Mouse (Mus musculus) midbrain, embryonic 14.5 days (tissue): ENCODE measurements around the gene Tm4sf20. TPM values are rescaled to one million over a fixed set of nuclear protein-coding genes. Genes with fewer than 3 reads are reported as not detected.

Experiments used
- ATAC-seq: fragments of 200-750 bp; cut with Nextera tagmentation; 2 replicates; pipeline ENCODE4 v1.8.0; 2017; ENCODE audit warnings: moderate number of reproducible peaks, moderate library complexity; ENCODE audit not compliant: low FRiP score, low TSS enrichment
- DNase-seq: peaks from one replicate; pipeline ENCODE4 v3.0.0-alpha.2; 2015
- H3K27ac ChIP-seq: fragments of 300-500 bp; sonication (generic); replicated peaks from 2 replicates; pipeline ENCODE4 v1.5.1; 2014; ENCODE audit warnings: mild to moderate bottlenecking, low read depth, low read length, moderate library complexity
- H3K27me3 ChIP-seq: fragments of 300-500 bp; sonication (generic); 2 replicates; pipeline ENCODE4 v1.6.1; 2014; ENCODE audit warnings: low read length, control low read depth, mixed read lengths; ENCODE audit not compliant: control insufficient read depth, insufficient read depth
- H3K36me3 ChIP-seq: fragments of 300-500 bp; sonication (generic); 2 replicates; pipeline ENCODE4 v1.6.1; 2014; ENCODE audit warnings: low read length, control low read depth; ENCODE audit not compliant: control insufficient read depth, insufficient read depth
- H3K4me1 ChIP-seq: fragments of 300-500 bp; sonication (generic); 2 replicates; pipeline ENCODE4 v1.6.1; 2014; ENCODE audit warnings: mild to moderate bottlenecking, antibody characterized with exemption, low read length, control low read depth; ENCODE audit not compliant: control insufficient read depth, insufficient read depth
- H3K4me2 ChIP-seq: fragments of 300-500 bp; sonication (generic); 2 replicates; pipeline ENCODE4 v1.6.1; 2014; ENCODE audit warnings: mild to moderate bottlenecking, low read length, moderate library complexity
- H3K4me3 ChIP-seq: fragments of 300-500 bp; sonication (generic); replicated peaks from 2 replicates; pipeline ENCODE4 v1.5.1; 2014; ENCODE audit warnings: low read depth, low read length
- H3K9ac ChIP-seq: fragments of 300-500 bp; sonication (generic); replicated peaks from 2 replicates; pipeline ENCODE4 v1.6.1; 2014; ENCODE audit warnings: mild to moderate bottlenecking, low read length, moderate library complexity
- H3K9me3 ChIP-seq: fragments of 300-500 bp; sonication (generic); 2 replicates; pipeline ENCODE4 v1.6.1; 2016; ENCODE audit warnings: low read length, control low read depth, mixed read lengths; ENCODE audit not compliant: control insufficient read depth
- WGBS: fragments of 180-500 bp; shearing (Covaris S2); extraction: QIAGEN DNeasy Blood & Tissue Kit; methylation state at CpG from one replicate; pipeline ENCODE4 v1.1.7; 2014; 5-methylcytosine and 5-hydroxymethylcytosine counted together
- polyA plus RNA-seq: library from polyadenylated mRNA; unstranded; fragments of >200 nt; fragmentation: Nextera tagmentation; extraction: Ambion mirVana; gene quantifications from 2 replicates; pipeline ENCODE4 v1.2.1, GENCODE M21; 2014

Gene Tm4sf20
- polyA plus RNA-seq, 1 experiment from 2014 or later, result 0.38 TPM

- no peak overlapping the region for H3K9ac ChIP-seq
- no peaks in the 10 kb centered on the region for H3K4me1 ChIP-seq
- 90% methylated on average over 4 of the region's 4 CpGs for WGBS
- no peaks in the 10 kb centered on the region for H3K27me3 ChIP-seq
- H3K9me3 ChIP-seq, result no peaks in the 10 kb centered on the region
- ATAC-seq, result no peak
- DNase-seq, result no peak
- H3K27ac ChIP-seq, result no peak overlapping the region
- no peak overlapping the region for H3K4me3 ChIP-seq
- 0 out of 2 replicates have a peak, but pooled peaks cover 6% of the 10 kb centered on the region for H3K36me3 ChIP-seq
- no peak overlapping the region for H3K4me2 ChIP-seq
Observed at GRCm38 (mm10) chr1:82766641-82767040, 1.6 kb downstream of the Tm4sf20 start.

- WGBS, result 84% methylated on average over 1 of the region's 1 CpGs
- no peak for DNase-seq
- Histone ChIP-seq H3K9ac (no peak overlapping the region), H3K4me2 (no peak overlapping the region), H3K9me3 (no peaks in the 10 kb centered on the region), H3K4me3 (no peak overlapping the region), H3K36me3 (0 out of 2 replicates have a peak, but pooled peaks cover 6% of the 10 kb centered on the region), H3K27me3 (no peaks in the 10 kb centered on the region), H3K27ac (no peak overlapping the region), H3K4me1 (no peaks in the 10 kb centered on the region)
- no peak for ATAC-seq
Observed at GRCm38 (mm10) chr1:82766227-82766626, 2.0 kb downstream of the Tm4sf20 start.

- ATAC-seq (no peak), DNase-seq (no peak)
- no peaks in the 10 kb centered on the region for H3K27me3 ChIP-seq
- no peak overlapping the region for H3K9ac ChIP-seq
- no peaks in the 10 kb centered on the region for H3K9me3 ChIP-seq
- no peak overlapping the region for H3K27ac ChIP-seq
- H3K36me3 ChIP-seq, result 0 out of 2 replicates have a peak, but pooled peaks cover 9% of the 10 kb centered on the region
- H3K4me3 ChIP-seq, result no peak overlapping the region
- no peak overlapping the region for H3K4me2 ChIP-seq
- H3K4me1 ChIP-seq, result no peaks in the 10 kb centered on the region
- 84% methylated on average over 1 of the region's 1 CpGs for WGBS
Observed at GRCm38 (mm10) chr1:82762274-82762673, 6.0 kb downstream of the Tm4sf20 start.

GRCm38 (mm10) chr1:82761454-82762169 lies 6.6 kb downstream of the Tm4sf20 start:
- DNase-seq (no peak), ATAC-seq (no peak)
- Histone ChIP-seq H3K27me3 (no peaks in the 10 kb centered on the region), H3K4me3 (no peak overlapping the region), H3K36me3 (peaks cover 13% of the 10 kb centered on the region; the same call in 1 of the 2 replicates), H3K9me3 (no peaks in the 10 kb centered on the region), H3K4me1 (no peaks in the 10 kb centered on the region), H3K4me2 (no peak overlapping the region), H3K9ac (no peak overlapping the region), H3K27ac (no peak overlapping the region)
- WGBS, result 95% methylated on average over 8 of the region's 8 CpGs

- Histone ChIP-seq H3K27ac (no peak overlapping the region), H3K27me3 (no peaks in the 10 kb centered on the region), H3K9ac (no peak overlapping the region), H3K36me3 (peaks cover 29% of the 10 kb centered on the region), H3K4me1 (no peaks in the 10 kb centered on the region), H3K4me2 (no peak overlapping the region), H3K9me3 (no peaks in the 10 kb centered on the region), H3K4me3 (no peak overlapping the region)
- WGBS, result 89% methylated on average over 1 of the region's 1 CpGs
- DNase-seq, result peak; percentile 29
- ATAC-seq, result no peak
Observed at GRCm38 (mm10) chr1:82759520-82759919, 8.7 kb downstream of the Tm4sf20 start.

GRCm38 (mm10) chr1:82747714-82748452 lies 20.4 kb downstream of the Tm4sf20 start:
- H3K27me3 ChIP-seq, result no peaks in the 10 kb centered on the region
- no peaks in the 10 kb centered on the region for H3K4me1 ChIP-seq
- H3K27ac ChIP-seq, result no peak overlapping the region
- no peak for DNase-seq
- no peak for ATAC-seq
- peaks cover 37% of the 10 kb centered on the region for H3K36me3 ChIP-seq
- 95% methylated on average over 2 of the region's 2 CpGs for WGBS
- no peak overlapping the region for H3K9ac ChIP-seq
- H3K4me2 ChIP-seq, result no peak overlapping the region
- H3K9me3 ChIP-seq, result no peaks in the 10 kb centered on the region
- no peak overlapping the region for H3K4me3 ChIP-seq

GRCm38 (mm10) chr1:82746408-82746807 lies 21.9 kb downstream of the Tm4sf20 start:
- Histone ChIP-seq H3K27ac (no peak overlapping the region), H3K4me3 (no peak overlapping the region), H3K36me3 (peaks cover 37% of the 10 kb centered on the region), H3K4me1 (no peaks in the 10 kb centered on the region), H3K4me2 (no peak overlapping the region), H3K27me3 (no peaks in the 10 kb centered on the region), H3K9ac (no peak overlapping the region), H3K9me3 (no peaks in the 10 kb centered on the region)
- ATAC-seq (no peak), DNase-seq (no peak)
- 89% methylated on average over 4 of the region's 4 CpGs for WGBS

GRCm38 (mm10) chr1:82743962-82744361 lies 24.3 kb downstream of the Tm4sf20 start:
- no peak overlapping the region for H3K9ac ChIP-seq
- no peaks in the 10 kb centered on the region for H3K27me3 ChIP-seq
- no peak for DNase-seq
- no peak overlapping the region for H3K4me3 ChIP-seq
- peaks cover 39% of the 10 kb centered on the region for H3K36me3 ChIP-seq
- H3K27ac ChIP-seq, result no peak overlapping the region
- 95% methylated on average over 3 of the region's 3 CpGs for WGBS
- ATAC-seq, result no peak
- no peak overlapping the region for H3K4me2 ChIP-seq
- H3K4me1 ChIP-seq, result no peaks in the 10 kb centered on the region
- no peaks in the 10 kb centered on the region for H3K9me3 ChIP-seq

- H3K4me3 ChIP-seq, result no peak overlapping the region
- WGBS, result 91% methylated on average over 7 of the region's 7 CpGs
- no peak overlapping the region for H3K4me2 ChIP-seq
- H3K4me1 ChIP-seq, result no peaks in the 10 kb centered on the region
- H3K9ac ChIP-seq, result no peak overlapping the region
- no peaks in the 10 kb centered on the region for H3K27me3 ChIP-seq
- no peak overlapping the region for H3K27ac ChIP-seq
- no peak for DNase-seq
- H3K36me3 ChIP-seq, result peaks cover 55% of the 10 kb centered on the region
- H3K9me3 ChIP-seq, result no peaks in the 10 kb centered on the region
- no peak for ATAC-seq
Observed at GRCm38 (mm10) chr1:82741539-82741938, 26.7 kb downstream of the Tm4sf20 start.
